Mouse (Mus musculus) hindbrain, embryonic 13.5 days (tissue): ENCODE data around the gene Plaur. TPM values are rescaled to one million over a fixed set of nuclear protein-coding genes. Genes with fewer than 3 reads are reported as not detected.

ENCODE experiments used
- ATAC-seq: fragments of 200-750 bp; cut with Nextera tagmentation; 2 replicates; pipeline ENCODE4 v1.8.0; 2017; ENCODE audit warnings: moderate TSS enrichment; ENCODE audit not compliant: low FRiP score
- H3K27ac ChIP-seq: fragments of 300-500 bp; sonication (generic); 2 replicates; pipeline ENCODE4 v1.5.1; 2015; ENCODE audit warnings: inconsistent platforms, mild to moderate bottlenecking, moderate library complexity
- H3K27me3 ChIP-seq: fragments of 300-500 bp; sonication (generic); 2 replicates; pipeline ENCODE4 v1.6.1; 2015; ENCODE audit warnings: mild to moderate bottlenecking, inconsistent platforms
- H3K36me3 ChIP-seq: fragments of 300-500 bp; sonication (generic); 2 replicates; pipeline ENCODE4 v1.6.1; 2015; ENCODE audit warnings: mild to moderate bottlenecking, inconsistent platforms
- H3K4me1 ChIP-seq: fragments of 300-500 bp; sonication (generic); replicated peaks from 2 replicates; pipeline ENCODE4 v1.6.1; 2015; ENCODE audit warnings: inconsistent platforms
- H3K4me2 ChIP-seq: fragments of 300-500 bp; sonication (generic); 2 replicates; pipeline ENCODE4 v1.6.1; 2015; ENCODE audit warnings: inconsistent platforms, mild to moderate bottlenecking, moderate library complexity
- H3K4me3 ChIP-seq: fragments of 300-500 bp; sonication (generic); 2 replicates; pipeline ENCODE4 v1.5.1; 2015; ENCODE audit warnings: mild to moderate bottlenecking, inconsistent platforms
- H3K9ac ChIP-seq: fragments of 300-500 bp; sonication (generic); 2 replicates; pipeline ENCODE4 v1.6.1; 2015; ENCODE audit warnings: mild to moderate bottlenecking, inconsistent platforms
- H3K9me3 ChIP-seq: fragments of 300-500 bp; sonication (generic); 2 replicates; pipeline ENCODE4 v1.6.1; 2016; ENCODE audit warnings: inconsistent platforms
- WGBS: fragments of 180-500 bp; shearing (Covaris S2); methylation state at CpG from one replicate; pipeline ENCODE4 v1.1.7; 2015; 5-methylcytosine and 5-hydroxymethylcytosine counted together
- polyA plus RNA-seq: library from polyadenylated mRNA; unstranded; fragments of >200 nt; fragmentation: Nextera tagmentation; extraction: Ambion mirVana; gene quantifications from 2 replicates; pipeline ENCODE4 v1.2.1, GENCODE M21; 2015

Gene Plaur
- polyA plus RNA-seq, 1 experiment from 2014 or later: 1.6 TPM

DNA sequence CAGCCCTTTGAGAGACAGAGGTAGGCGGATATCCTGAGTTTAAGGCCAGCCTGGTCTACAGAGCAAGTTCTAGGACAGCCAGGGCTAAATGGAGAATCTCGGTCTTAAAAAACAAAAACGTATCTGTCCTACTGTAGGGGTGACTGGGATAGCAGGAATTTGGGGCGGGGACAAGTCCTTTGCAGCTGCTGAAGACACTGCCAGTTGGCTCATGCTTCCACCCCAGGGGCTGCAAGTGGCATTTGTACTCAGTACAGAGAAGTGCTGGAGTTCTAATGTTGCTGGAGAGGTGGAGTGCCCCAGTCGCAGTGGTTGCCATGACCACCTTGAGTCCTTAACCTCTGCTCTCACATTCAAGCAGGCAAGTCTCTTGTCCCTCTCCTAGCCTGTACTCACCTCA is 60.5 kb downstream of the Plaur start:
- no peak overlapping the region for H3K9ac ChIP-seq
- no peak overlapping the region for H3K4me3 ChIP-seq
- no peak overlapping the region for H3K4me2 ChIP-seq
- no peak for ATAC-seq
- peaks cover 6% of the 10 kb centered on the region; the same call in 1 of the 2 replicates for H3K27me3 ChIP-seq
- WGBS: 70% methylated on average over 5 of the region's 5 CpGs
- no peaks in the 10 kb centered on the region; the same call in 1 of the 2 replicates for H3K4me1 ChIP-seq
- no peaks in the 10 kb centered on the region for H3K9me3 ChIP-seq
- H3K27ac ChIP-seq: no peak overlapping the region
- H3K36me3 ChIP-seq: peaks cover 19% of the 10 kb centered on the region

DNA sequence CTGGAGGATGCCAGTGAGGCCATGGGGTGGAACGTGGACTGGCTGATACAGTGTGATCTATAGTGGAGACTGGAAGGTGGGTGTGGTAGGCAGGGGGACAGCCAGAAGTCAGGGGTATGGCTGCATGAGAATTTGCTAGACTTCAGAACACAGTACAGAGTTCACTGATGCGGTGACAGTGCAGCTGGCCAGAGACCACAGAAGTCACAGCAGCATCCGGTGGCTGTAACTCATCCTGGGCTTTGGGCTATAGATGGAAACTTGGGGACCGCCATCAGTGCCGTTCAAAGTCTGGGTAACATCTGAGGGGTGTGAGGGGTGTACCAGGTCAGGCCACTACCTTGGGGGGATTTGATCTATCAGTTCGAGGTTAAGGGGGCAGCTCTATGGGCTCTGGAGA is 61.4 kb downstream of the Plaur start:
- ATAC-seq: no peak
- Histone ChIP-seq H3K27me3 (peaks cover 6% of the 10 kb centered on the region; the same call in 1 of the 2 replicates), H3K27ac (no peak overlapping the region), H3K4me1 (no peaks in the 10 kb centered on the region; the same call in 1 of the 2 replicates), H3K4me2 (no peak overlapping the region), H3K36me3 (peaks cover 10% of the 10 kb centered on the region), H3K9ac (no peak overlapping the region), H3K9me3 (no peaks in the 10 kb centered on the region), H3K4me3 (no peak overlapping the region)
- WGBS: 92% methylated on average over 6 of the region's 6 CpGs

DNA sequence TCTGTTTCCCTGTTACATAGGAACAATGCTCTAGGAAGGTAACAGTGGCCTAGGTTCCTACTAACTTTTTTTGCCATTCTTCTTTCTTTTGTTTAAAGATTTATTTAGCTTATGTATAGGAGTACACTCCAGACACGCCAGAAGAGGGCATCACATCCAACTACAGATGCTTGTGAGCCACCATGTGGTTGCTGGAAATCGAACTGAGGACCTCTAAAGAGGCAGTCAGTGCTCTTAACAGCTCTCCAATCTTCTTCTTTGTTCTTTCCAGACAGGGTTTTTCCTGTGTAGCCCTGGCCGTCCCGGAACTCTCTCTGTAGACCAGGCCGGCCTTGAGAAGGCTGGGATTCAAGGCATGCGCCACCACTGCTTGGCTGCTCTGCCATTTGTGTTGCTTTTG is 62.7 kb downstream of the Plaur start:
- Histone ChIP-seq H3K27ac (no peak overlapping the region), H3K4me1 (peaks cover 10% of the 10 kb centered on the region), H3K4me3 (no peak overlapping the region), H3K27me3 (peaks cover 6% of the 10 kb centered on the region; the same call in 1 of the 2 replicates), H3K36me3 (peaks cover 8% of the 10 kb centered on the region; the same call in 1 of the 2 replicates), H3K9me3 (no peaks in the 10 kb centered on the region), H3K9ac (no peak overlapping the region), H3K4me2 (no peak overlapping the region)
- WGBS: 86% methylated on average over 6 of the region's 6 CpGs
- ATAC-seq: no peak

Other genes with a start within 250 kb of the Plaur start
- gene Zfp109, start 224.9 kb upstream of the Plaur start, polyA plus RNA-seq: 3.8 and 3.9 TPM in 2 replicates
- 4.3 and 5.8 TPM in 2 replicates for gene Zfp108, start 207.7 kb upstream of the Plaur start, polyA plus RNA-seq
- gene Zfp93, start 192.1 kb upstream of the Plaur start, polyA plus RNA-seq: 6.9 and 8.4 TPM in 2 replicates
- gene Zfp61, start 161.3 kb upstream of the Plaur start, polyA plus RNA-seq: 44.1 and 50.3 TPM in 2 replicates
- gene Zfp94, start 145.8 kb upstream of the Plaur start, polyA plus RNA-seq: 18.5 and 20.7 TPM in 2 replicates
- gene Tescl, start 128.5 kb upstream of the Plaur start, polyA plus RNA-seq: 0.19 TPM in 1 of 2 replicates, not detected in the other
- gene Lypd5, start 113.3 kb upstream of the Plaur start, polyA plus RNA-seq: not detected in 2 replicates
- gene Kcnn4, start 92.2 kb upstream of the Plaur start, polyA plus RNA-seq: 1.2 and 1.5 TPM in 2 replicates
- gene Smg9, start 62.9 kb upstream of the Plaur start, polyA plus RNA-seq: 31.3 and 35.9 TPM in 2 replicates
- gene Irgc1, start 10.2 kb upstream of the Plaur start, polyA plus RNA-seq: not detected in 2 replicates
- gene Cadm4, start 19.5 kb downstream of the Plaur start, polyA plus RNA-seq: 67.2 and 67.9 TPM in 2 replicates
- gene Zfp428, start 44.5 kb downstream of the Plaur start, polyA plus RNA-seq: 259 and 270 TPM in 2 replicates
- gene AC161166.1, start 50.0 kb downstream of the Plaur start, polyA plus RNA-seq: 1.1 and 1.6 TPM in 2 replicates
- 21.1 TPM in 2 replicates for gene Irgq, start 68.2 kb downstream of the Plaur start, polyA plus RNA-seq
- not detected in 2 replicates for gene Pinlyp, start 83.6 kb downstream of the Plaur start, polyA plus RNA-seq
- 61.3 and 63.9 TPM in 2 replicates for gene Xrcc1, start 83.8 kb downstream of the Plaur start, polyA plus RNA-seq
- gene Ethe1, start 125.1 kb downstream of the Plaur start, polyA plus RNA-seq: 15.1 and 18.7 TPM in 2 replicates
- gene Zfp575, start 125.2 kb downstream of the Plaur start, polyA plus RNA-seq: 9.1 and 9.4 TPM in 2 replicates
- gene Phldb3, start 148.3 kb downstream of the Plaur start, polyA plus RNA-seq: not detected in 2 replicates
- not detected in 2 replicates for gene Lypd3, start 174.1 kb downstream of the Plaur start, polyA plus RNA-seq
- gene Tex101, start 214.2 kb downstream of the Plaur start, polyA plus RNA-seq: not detected in 2 replicates
- gene BC049730, start 246.8 kb downstream of the Plaur start, polyA plus RNA-seq: not detected in 2 replicates